In the genomic region with DNA sequence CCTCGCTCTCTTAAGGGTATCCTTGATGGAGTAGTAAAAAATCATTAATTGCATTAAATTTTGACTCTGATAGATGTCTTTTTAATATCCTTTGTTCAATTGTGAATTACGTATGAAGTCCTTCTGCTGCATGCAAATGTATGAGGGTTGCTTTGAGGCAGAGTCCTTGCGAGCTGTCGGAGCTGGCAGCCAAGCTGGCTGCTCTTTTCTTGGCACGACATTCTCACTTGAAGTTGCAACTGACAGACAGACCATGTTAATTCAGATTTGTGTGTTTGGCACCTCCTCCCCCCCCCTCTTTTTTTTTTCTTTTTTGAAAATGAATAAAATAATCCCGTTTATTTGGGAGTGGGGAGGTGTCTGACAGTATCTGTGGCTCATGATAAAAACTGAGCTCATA, we compare ENCODE assay signal across 20 mouse cellular contexts.
DNase-seq lines count a peak whose midpoint lies in the region; ATAC-seq lines count a peak whose summit lies in the region.
"Had no signal": no experiment of that assay in that cellular context is flagged by ENCODE, and none has a peak within 500 bp of the region (broad histone marks: within the 10 kb centered on the region; RNA-seq: fewer than 3 reads in every experiment).

No protein-coding gene starts in this region.

- H3K9ac ChIP-seq in forebrain, embryonic 14.5 days (ENCODE audit: low read length) = no peak overlapping the region
- no peak overlapping the region for H3K9ac ChIP-seq in forebrain, embryonic 16.5 days (replicated peaks; ENCODE audit: low read depth, low read length)
- H3K9ac ChIP-seq in liver, embryonic 11.5 days (ENCODE audit: low read depth, low read length) = no peak overlapping the region
- H3K9ac ChIP-seq: embryonic facial prominence, embryonic 13.5 days; limb, embryonic 13.5 days; liver, embryonic 15.5 days; neural tube, embryonic 12.5 days had no signal

- peak; percentile 69; the same call in 1 of the 2 replicates for ATAC-seq in forebrain, embryonic 14.5 days
- ATAC-seq in forebrain, embryonic 16.5 days = peak; percentile 89
- ATAC-seq in liver, embryonic 11.5 days (replicated peaks; ENCODE audit: low FRiP score) = no peak
- ATAC-seq: inflammation-experienced regulatory T-cells, adult 6 months; lung, postnatal 0 days had no signal

- WGBS in forebrain, embryonic 14.5 days = 36% methylated on average over 6 of the region's 6 CpGs
- WGBS in forebrain, embryonic 10.5 days = 90% methylated on average over 6 of the region's 6 CpGs
- 15% methylated on average over 6 of the region's 6 CpGs for WGBS in forebrain, embryonic 16.5 days
- 76% methylated on average over 6 of the region's 6 CpGs for WGBS in liver, embryonic 11.5 days

- DNase-seq in forebrain, embryonic 14.5 days (ENCODE audit: low spot score) = peak; percentile 89
- DNase-seq in forebrain, embryonic 10.5 days (ENCODE audit: extremely low spot score, low spot score) = no peak
- DNase-seq in layer of hippocampus, postnatal 14 days (ENCODE audit: low spot score in 2 of 2) = peak; percentile 10 to 47
- DNase-seq in layer of hippocampus, adult 9-10 months (ENCODE audit: low spot score) = no peak
- peak; percentile 42 for DNase-seq in brain, adult 2 months (ENCODE audit: low read depth, low spot score)
- DNase-seq in liver, embryonic 11.5 days (ENCODE audit: low spot score) = no peak
- DNase-seq: adrenal gland, postnatal 36 days; cerebellum, adult 11 months; heart, postnatal 14 days; kidney, adult 8-10 months; kidney, postnatal 25 days; thymus, adult 18-20 months had no signal

- H3K27me3 ChIP-seq in forebrain, embryonic 14.5 days (replicated peaks; ENCODE audit: control insufficient read depth, insufficient read depth, low read length) = no peaks in the 10 kb centered on the region
- H3K27me3 ChIP-seq in forebrain, embryonic 10.5 days (ENCODE audit: poor library complexity, severe bottlenecking) = no peaks in the 10 kb centered on the region
- H3K27me3 ChIP-seq in forebrain, embryonic 16.5 days (replicated peaks; ENCODE audit: control insufficient read depth, insufficient read depth, low read length) = no peaks in the 10 kb centered on the region
- no peaks in the 10 kb centered on the region; the same call in 1 of the 2 replicates for H3K27me3 ChIP-seq in liver, embryonic 11.5 days (replicated peaks; ENCODE audit: control insufficient read depth, insufficient read depth, low read length)
- H3K27me3 ChIP-seq: embryonic facial prominence, embryonic 13.5 days; limb, embryonic 13.5 days; liver, embryonic 15.5 days; neural tube, embryonic 12.5 days had no signal

- no peak overlapping the region for H3K4me2 ChIP-seq in forebrain, embryonic 14.5 days (ENCODE audit: low read length)
- H3K4me2 ChIP-seq in forebrain, embryonic 16.5 days (ENCODE audit: low read length) = no peak overlapping the region
- H3K4me2 ChIP-seq in liver, embryonic 11.5 days = no peak overlapping the region
- H3K4me2 ChIP-seq: embryonic facial prominence, embryonic 13.5 days; limb, embryonic 13.5 days; liver, embryonic 15.5 days; neural tube, embryonic 12.5 days had no signal

- H3K4me1 ChIP-seq in forebrain, embryonic 14.5 days (ENCODE audit: control insufficient read depth, insufficient read depth, low read length) = peaks cover 3% of the 10 kb centered on the region
- H3K4me1 ChIP-seq in forebrain, embryonic 10.5 days = no peaks in the 10 kb centered on the region
- peaks cover 26% of the 10 kb centered on the region for H3K4me1 ChIP-seq in forebrain, embryonic 16.5 days (replicated peaks; ENCODE audit: control insufficient read depth, insufficient read depth, low read length)
- H3K4me1 ChIP-seq in liver, embryonic 11.5 days (replicated peaks; ENCODE audit: control insufficient read depth, insufficient read depth, low read length) = no peaks in the 10 kb centered on the region
- H3K4me1 ChIP-seq: liver, embryonic 15.5 days; neural tube, embryonic 12.5 days had no signal

- no peaks in the 10 kb centered on the region for H3K36me3 ChIP-seq in forebrain, embryonic 14.5 days (ENCODE audit: control insufficient read depth, insufficient read depth, low read length)
- no peaks in the 10 kb centered on the region for H3K36me3 ChIP-seq in forebrain, embryonic 10.5 days (replicated peaks)
- H3K36me3 ChIP-seq in forebrain, embryonic 16.5 days (ENCODE audit: control insufficient read depth, insufficient read depth) = no peaks in the 10 kb centered on the region
- H3K36me3 ChIP-seq in liver, embryonic 11.5 days (ENCODE audit: control insufficient read depth, insufficient read depth, low read length) = no peaks in the 10 kb centered on the region
- H3K36me3 ChIP-seq: embryonic facial prominence, embryonic 13.5 days; heart, embryonic 10.5 days; limb, embryonic 13.5 days; liver, embryonic 15.5 days; neural tube, embryonic 12.5 days had no signal

- no peak overlapping the region for H3K4me3 ChIP-seq in forebrain, embryonic 14.5 days (ENCODE audit: low read depth, low read length)
- H3K4me3 ChIP-seq in forebrain, embryonic 10.5 days = no peak overlapping the region
- no peak overlapping the region for H3K4me3 ChIP-seq in forebrain, embryonic 16.5 days (replicated peaks; ENCODE audit: low read length)
- no peak overlapping the region for H3K4me3 ChIP-seq in liver, embryonic 11.5 days (ENCODE audit: low read depth, low read length)
- H3K4me3 ChIP-seq: embryonic facial prominence, embryonic 13.5 days; heart, embryonic 10.5 days; limb, embryonic 13.5 days; liver, embryonic 15.5 days; neural tube, embryonic 12.5 days had no signal

- H3K9me3 ChIP-seq in forebrain, embryonic 14.5 days (replicated peaks; ENCODE audit: control insufficient read depth, low read length) = no peaks in the 10 kb centered on the region
- no peaks in the 10 kb centered on the region for H3K9me3 ChIP-seq in forebrain, embryonic 10.5 days
- no peaks in the 10 kb centered on the region for H3K9me3 ChIP-seq in forebrain, embryonic 16.5 days (ENCODE audit: control insufficient read depth, low read length)
- no peaks in the 10 kb centered on the region for H3K9me3 ChIP-seq in liver, embryonic 11.5 days (ENCODE audit: control insufficient read depth, low read length)
- H3K9me3 ChIP-seq: embryonic facial prominence, embryonic 13.5 days; heart, embryonic 10.5 days; limb, embryonic 13.5 days; liver, embryonic 15.5 days; neural tube, embryonic 12.5 days had no signal

- H3K27ac ChIP-seq in forebrain, embryonic 14.5 days (ENCODE audit: low read depth, low read length) = no peak overlapping the region
- H3K27ac ChIP-seq in forebrain, embryonic 10.5 days = no peak overlapping the region
- peak overlapping the region; percentile 83; the same call in 1 of the 2 replicates for H3K27ac ChIP-seq in forebrain, embryonic 16.5 days (ENCODE audit: low read length)
- no peak overlapping the region for H3K27ac ChIP-seq in liver, embryonic 11.5 days (ENCODE audit: low read depth, low read length)
- H3K27ac ChIP-seq: embryonic facial prominence, embryonic 13.5 days; heart, embryonic 10.5 days; limb, embryonic 13.5 days; liver, embryonic 15.5 days; neural tube, embryonic 12.5 days had no signal

Comparison
In these comparisons a context has a peak if more than half of its experiments do, and no peak if none do; other contexts are left out.
1. DNase-seq: peak in forebrain, embryonic 14.5 days (single experiment), layer of hippocampus, postnatal 14 days (2 of 2) and brain, adult 2 months (single experiment); none in forebrain, embryonic 10.5 days (single experiment), layer of hippocampus, adult 9-10 months (single experiment) and liver, embryonic 11.5 days (single experiment).